Comparison of ENCODE assay signal across 18 mouse cellular contexts in the genomic region with DNA sequence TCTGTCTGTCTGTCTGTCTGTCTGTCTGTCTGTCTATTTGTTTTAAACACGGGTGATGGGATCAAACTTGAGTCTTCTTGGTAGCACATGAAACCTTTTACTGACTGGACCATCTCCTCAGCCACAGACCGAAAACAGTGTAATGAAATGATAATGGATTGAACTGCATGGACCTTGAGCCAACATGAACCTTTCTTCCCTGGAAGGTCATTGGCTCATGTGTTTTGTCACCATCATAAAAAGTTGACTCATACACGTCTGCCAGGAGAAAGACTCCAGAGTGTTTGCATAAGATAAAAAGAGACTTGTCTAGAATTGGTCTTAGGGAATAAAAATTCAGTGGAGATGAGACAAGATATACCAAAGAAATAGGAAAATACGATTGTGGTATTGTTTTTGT.
"Had no signal": no experiment of that assay in that cellular context is flagged by ENCODE, and none has a peak within 500 bp of the region (broad histone marks: within the 10 kb centered on the region; RNA-seq: fewer than 3 reads in every experiment).

No protein-coding gene starts in this region.

- H3K9me3 ChIP-seq: midbrain, embryonic 10.5 days; midbrain, embryonic 12.5 days; neural tube, embryonic 13.5 days; neural tube, embryonic 15.5 days; stomach, embryonic 15.5 days had no signal

- H3K27ac ChIP-seq: midbrain, embryonic 10.5 days; midbrain, embryonic 12.5 days; neural tube, embryonic 13.5 days; neural tube, embryonic 15.5 days; stomach, embryonic 15.5 days; stomach, postnatal 0 days had no signal

- H3K4me3 ChIP-seq: midbrain, embryonic 10.5 days; midbrain, embryonic 12.5 days; myocyte; neural tube, embryonic 13.5 days; neural tube, embryonic 15.5 days; stomach, embryonic 15.5 days had no signal

- H3K4me1 ChIP-seq: midbrain, embryonic 10.5 days; midbrain, embryonic 12.5 days; neural tube, embryonic 13.5 days; neural tube, embryonic 15.5 days; stomach, embryonic 15.5 days had no signal

- ATAC-seq: midbrain, embryonic 16.5 days had no signal

- H3K36me3 ChIP-seq: midbrain, embryonic 10.5 days; midbrain, embryonic 12.5 days; neural tube, embryonic 13.5 days; neural tube, embryonic 15.5 days; stomach, embryonic 15.5 days had no signal

- H3K9ac ChIP-seq: lung, embryonic 14.5 days; midbrain, embryonic 12.5 days; neural tube, embryonic 13.5 days; neural tube, embryonic 15.5 days; stomach, embryonic 15.5 days had no signal

- H3K4me2 ChIP-seq: lung, embryonic 14.5 days; midbrain, embryonic 12.5 days; neural tube, embryonic 13.5 days; neural tube, embryonic 15.5 days; stomach, embryonic 15.5 days had no signal

- DNase-seq: lung, adult 18-20 months; lung, embryonic 14.5 days; lung, postnatal 10 days; lung, postnatal 4 days; midbrain, embryonic 14.5 days; retina, postnatal 1 day; right cerebral cortex, postnatal 14 days; thymus, adult 2 months; thymus, postnatal 25 days; thymus, postnatal 4 days had no signal

- H3K27me3 ChIP-seq: midbrain, embryonic 12.5 days; neural tube, embryonic 13.5 days; neural tube, embryonic 15.5 days; stomach, embryonic 15.5 days had no signal
